Mouse (Mus musculus) A20 (cell line): ENCODE results near the gene Cd209e.
"Not testable (repeated sequence)": the region's sequence is repeated elsewhere in the genome, so short reads cannot be mapped to it uniquely, and the experiment has no call there.

Experiments
- DNase-seq: peaks from one replicate; pipeline ENCODE4 v3.0.0-alpha.2; 2011; ENCODE audit warnings: low read depth, low spot score

Cd209e gene

DNA sequence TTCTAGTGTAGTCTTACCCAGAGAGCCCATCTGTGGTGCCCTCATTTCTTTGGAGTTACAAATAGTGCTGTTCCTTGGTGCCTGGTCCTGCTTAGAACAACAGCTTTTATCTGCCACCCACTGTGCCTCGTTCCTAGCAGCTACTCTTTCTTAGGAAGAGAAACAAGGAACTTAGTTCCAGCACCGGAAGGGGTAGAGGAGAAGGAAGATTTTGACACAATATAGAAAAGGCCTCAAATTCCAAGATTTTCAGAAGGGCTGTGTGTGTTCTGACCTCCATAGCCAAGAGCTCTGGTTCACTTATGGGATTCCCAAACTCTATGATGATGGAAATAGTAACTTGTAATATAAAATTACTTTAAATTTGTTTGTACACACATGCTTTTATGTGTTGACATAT, at the start of gene Cd209e:
Gene Cd209e, minus strand, starts transcription at position 101 of the 400 bp plus-strand sequence.
- DNase-seq = no peak

DNA sequence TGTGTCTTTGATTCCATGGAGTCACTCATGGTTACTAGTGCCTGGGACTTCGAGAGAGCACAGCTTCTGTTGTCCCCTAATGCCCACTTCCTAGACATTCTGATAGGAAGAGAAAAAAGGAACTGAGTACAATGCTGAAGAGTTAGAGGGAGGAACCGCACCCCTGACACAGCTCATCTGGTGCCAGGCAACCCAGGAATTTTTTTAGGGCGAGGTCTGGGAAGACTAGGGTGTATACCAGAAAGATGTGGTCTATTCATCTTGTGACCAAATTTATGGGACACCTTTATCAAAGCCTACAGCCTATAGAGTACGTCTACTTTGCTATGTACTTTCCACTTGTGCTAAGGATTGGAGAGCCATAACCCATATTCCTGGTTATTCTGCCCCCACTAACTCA, 24.3 kb upstream of the Cd209e start, which contains the start of gene Cd209d:
Gene Cd209d, minus strand, starts transcription at position 101 of the 400 bp plus-strand sequence.
- DNase-seq = no peak

DNA sequence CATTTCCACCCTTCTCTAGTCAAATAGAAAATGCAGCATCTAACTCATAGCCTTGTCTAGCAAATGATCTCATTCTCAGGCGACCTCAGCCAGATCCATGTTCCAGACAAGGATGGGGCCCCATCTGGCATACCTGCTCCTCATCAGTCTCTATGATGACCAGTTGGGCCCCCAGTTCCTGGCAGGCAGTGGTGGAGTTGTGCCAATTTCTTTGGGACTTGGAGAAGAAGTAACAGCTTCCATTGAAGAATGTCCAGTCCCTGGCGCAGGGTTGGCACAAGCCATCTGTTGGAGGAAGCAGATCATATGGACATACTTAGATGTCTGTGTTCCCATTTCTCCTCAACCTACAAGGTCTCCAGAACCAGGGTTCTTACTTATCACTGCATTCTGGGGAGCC, 22.0 kb upstream of the Cd209e start:
- no peak for DNase-seq

DNA sequence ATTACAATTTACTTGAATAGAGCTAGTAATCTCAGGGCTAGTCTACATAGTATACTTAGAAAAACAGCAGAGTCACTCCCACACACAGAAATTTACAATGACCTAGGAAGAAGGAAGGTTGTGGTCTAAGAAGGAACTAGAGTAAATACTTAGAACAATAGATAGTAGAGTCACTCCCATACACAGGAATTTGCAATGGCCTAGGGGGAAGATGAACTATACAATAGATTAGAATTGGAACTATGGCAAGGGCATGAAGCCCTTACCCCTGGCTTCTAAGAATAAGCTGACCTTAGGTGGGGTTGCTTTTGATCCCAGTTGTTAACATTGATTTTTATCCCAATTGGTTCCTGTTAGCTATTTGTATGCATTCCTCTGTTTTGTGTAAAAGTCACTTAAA, 8.6 kb upstream of the Cd209e start:
- DNase-seq = not testable (repeated sequence)

DNA sequence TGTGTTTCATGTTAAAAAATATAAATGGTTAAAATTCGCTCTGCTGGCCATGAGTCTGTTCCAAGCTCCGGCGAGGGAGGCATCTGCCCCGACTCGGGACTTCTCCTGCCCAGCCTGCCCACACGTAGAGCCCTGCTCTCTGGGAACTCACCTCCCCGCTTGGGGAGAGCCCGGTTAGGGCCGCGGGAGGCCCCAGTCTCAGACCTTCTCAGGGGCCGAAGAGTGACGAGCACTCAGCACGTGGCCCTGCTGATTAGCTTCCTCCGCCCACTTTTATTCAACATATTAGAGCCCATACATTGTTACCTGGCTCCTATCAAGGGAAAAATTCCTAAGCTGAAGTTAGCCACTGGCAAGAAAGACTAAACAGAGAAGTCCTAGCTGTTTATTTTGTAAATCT, 51.0 kb downstream of the Cd209e start:
- peak; percentile 69 for DNase-seq
